Mouse (Mus musculus) forebrain, embryonic 14.5 days (tissue): ENCODE measurements around the gene Zfp978. TPM values are rescaled to one million over a fixed set of nuclear protein-coding genes. Genes with fewer than 3 reads are reported as not detected.
"Not testable (repeated sequence)": the region's sequence is repeated elsewhere in the genome, so short reads cannot be mapped to it uniquely, and the experiment has no call there.

Source experiments
- ATAC-seq: fragments of 200-750 bp; cut with Nextera tagmentation; 2 replicates; pipeline ENCODE4 v1.8.0; 2017; ENCODE audit warnings: mild to moderate bottlenecking, moderate library complexity
- DNase-seq: peaks from one replicate; pipeline ENCODE4 v3.0.0-alpha.2; 2015; ENCODE audit warnings: low spot score
- H3K27ac ChIP-seq: fragments of 300-500 bp; sonication (generic); 2 replicates; pipeline ENCODE4 v1.5.1; 2014; ENCODE audit warnings: low read depth, mild to moderate bottlenecking, control low read depth, low read length, moderate library complexity
- H3K27me3 ChIP-seq: fragments of 300-500 bp; sonication (generic); replicated peaks from 2 replicates; pipeline ENCODE4 v1.6.1; 2014; ENCODE audit warnings: low read length, control low read depth, mixed read lengths; ENCODE audit not compliant: control insufficient read depth, insufficient read depth
- H3K36me3 ChIP-seq: fragments of 300-500 bp; sonication (generic); 2 replicates; pipeline ENCODE4 v1.6.1; 2014; ENCODE audit warnings: low read length, control low read depth; ENCODE audit not compliant: control insufficient read depth, insufficient read depth
- H3K4me1 ChIP-seq: fragments of 300-500 bp; sonication (generic); 2 replicates; pipeline ENCODE4 v1.6.1; 2014; ENCODE audit warnings: antibody characterized with exemption, low read length, control low read depth; ENCODE audit not compliant: control insufficient read depth, insufficient read depth
- H3K4me2 ChIP-seq: fragments of 300-500 bp; sonication (generic); 2 replicates; pipeline ENCODE4 v1.6.1; 2014; ENCODE audit warnings: mild to moderate bottlenecking, control low read depth, low read length
- H3K4me3 ChIP-seq: fragments of 300-500 bp; sonication (generic); 2 replicates; pipeline ENCODE4 v1.5.1; 2014; ENCODE audit warnings: low read depth, low read length, control low read depth
- H3K9ac ChIP-seq: fragments of 300-500 bp; sonication (generic); 2 replicates; pipeline ENCODE4 v1.6.1; 2014; ENCODE audit warnings: mild to moderate bottlenecking, low read length, control low read depth, moderate library complexity
- H3K9me3 ChIP-seq: fragments of 300-500 bp; sonication (generic); replicated peaks from 2 replicates; pipeline ENCODE4 v1.6.1; 2016; ENCODE audit warnings: low read length, control low read depth, mixed read lengths; ENCODE audit not compliant: control insufficient read depth
- WGBS: fragments of 180-500 bp; shearing (Covaris S2); extraction: QIAGEN DNeasy Blood & Tissue Kit; methylation state at CpG from one replicate; pipeline ENCODE4 v1.1.7; 2014; 5-methylcytosine and 5-hydroxymethylcytosine counted together
- polyA plus RNA-seq: library from polyadenylated mRNA; unstranded; fragments of >200 nt; fragmentation: Nextera tagmentation; extraction: Ambion mirVana; gene quantifications from 2 replicates; pipeline ENCODE4 v1.2.1, GENCODE M21; 2014

The Zfp978 gene
- not detected in 2 replicates for polyA plus RNA-seq

DNA sequence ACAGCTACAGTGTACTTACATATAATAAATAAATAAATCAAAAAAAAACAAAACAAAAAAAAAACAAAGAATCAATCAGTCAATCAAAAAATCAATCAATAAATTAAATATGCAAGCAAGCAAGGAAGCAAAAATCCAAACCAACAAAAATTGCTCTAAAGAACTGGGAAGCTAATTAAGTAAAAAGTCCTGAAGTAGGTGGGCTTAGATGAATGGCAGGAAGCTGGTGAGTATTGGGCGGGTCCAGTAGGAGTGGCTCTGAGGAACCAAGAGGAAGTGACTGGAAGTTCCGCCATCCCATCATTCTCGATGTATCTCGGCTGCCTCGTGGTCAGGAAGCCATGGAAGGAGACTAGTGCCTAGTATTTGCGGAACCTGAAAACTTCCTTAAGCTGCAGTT lies at the start of gene Zfp978:
TSS of gene Zfp978 (plus strand) at position 301 of the 400 bp plus-strand sequence.
- not testable (repeated sequence) for DNase-seq, H3K4me1 ChIP-seq, H3K27me3 ChIP-seq, H3K9ac ChIP-seq, H3K4me3 ChIP-seq, H3K9me3 ChIP-seq, H3K4me2 ChIP-seq, ATAC-seq, H3K27ac ChIP-seq, H3K36me3 ChIP-seq
- WGBS: no CpG with 5 or more reads among the region's 6 CpGs

DNA sequence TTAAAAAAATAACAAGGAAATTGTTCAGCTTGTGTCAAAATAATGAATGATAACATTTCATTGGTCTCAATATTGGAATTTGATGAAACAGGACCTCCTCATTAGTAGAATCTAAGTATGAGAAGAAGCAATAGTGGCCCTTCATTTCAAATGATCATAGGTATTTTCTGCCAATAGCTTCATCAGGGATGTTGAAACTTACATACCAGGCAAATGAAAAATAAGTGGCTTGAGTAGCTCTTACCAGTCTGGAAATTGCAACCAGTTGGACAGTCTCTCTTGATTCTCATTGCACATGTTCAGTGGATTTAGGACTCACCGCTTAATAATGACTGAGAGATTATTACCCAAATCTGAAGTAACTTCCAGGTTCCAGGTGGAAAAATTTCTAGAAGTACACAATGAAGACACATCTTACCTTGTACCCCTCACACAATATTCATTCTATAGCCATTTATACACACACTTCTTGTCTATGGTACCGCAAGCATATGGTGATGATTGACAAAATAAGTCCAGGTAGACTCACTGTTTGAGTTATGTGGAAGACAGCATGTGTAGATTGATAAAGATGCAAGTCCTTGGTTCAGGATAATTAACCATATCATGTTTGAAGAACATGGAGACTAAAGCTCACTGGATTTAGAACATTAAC lies 25.9 kb upstream of the Zfp978 start:
- 91% methylated on average over 2 of the region's 2 CpGs for WGBS
- ATAC-seq: not testable (repeated sequence)
- peaks cover 53% of the 10 kb centered on the region for H3K9me3 ChIP-seq

GRCm38 (mm10) chr4:147335691-147336367 lies 25.3 kb upstream of the Zfp978 start:
- H3K9ac ChIP-seq, H3K4me1 ChIP-seq, DNase-seq, H3K4me3 ChIP-seq, H3K27ac ChIP-seq, H3K36me3 ChIP-seq, H3K27me3 ChIP-seq, ATAC-seq, H3K4me2 ChIP-seq: not testable (repeated sequence)
- WGBS: 45% methylated on average over 1 of the region's 1 CpGs
- H3K9me3 ChIP-seq: peaks cover 57% of the 10 kb centered on the region

More for the DNA sequence above, 25.9 kb upstream of the Zfp978 start:
- H3K27me3 ChIP-seq, H3K9ac ChIP-seq, H3K4me1 ChIP-seq, H3K27ac ChIP-seq, H3K36me3 ChIP-seq, H3K4me2 ChIP-seq, H3K4me3 ChIP-seq, DNase-seq: not testable (repeated sequence)

DNA sequence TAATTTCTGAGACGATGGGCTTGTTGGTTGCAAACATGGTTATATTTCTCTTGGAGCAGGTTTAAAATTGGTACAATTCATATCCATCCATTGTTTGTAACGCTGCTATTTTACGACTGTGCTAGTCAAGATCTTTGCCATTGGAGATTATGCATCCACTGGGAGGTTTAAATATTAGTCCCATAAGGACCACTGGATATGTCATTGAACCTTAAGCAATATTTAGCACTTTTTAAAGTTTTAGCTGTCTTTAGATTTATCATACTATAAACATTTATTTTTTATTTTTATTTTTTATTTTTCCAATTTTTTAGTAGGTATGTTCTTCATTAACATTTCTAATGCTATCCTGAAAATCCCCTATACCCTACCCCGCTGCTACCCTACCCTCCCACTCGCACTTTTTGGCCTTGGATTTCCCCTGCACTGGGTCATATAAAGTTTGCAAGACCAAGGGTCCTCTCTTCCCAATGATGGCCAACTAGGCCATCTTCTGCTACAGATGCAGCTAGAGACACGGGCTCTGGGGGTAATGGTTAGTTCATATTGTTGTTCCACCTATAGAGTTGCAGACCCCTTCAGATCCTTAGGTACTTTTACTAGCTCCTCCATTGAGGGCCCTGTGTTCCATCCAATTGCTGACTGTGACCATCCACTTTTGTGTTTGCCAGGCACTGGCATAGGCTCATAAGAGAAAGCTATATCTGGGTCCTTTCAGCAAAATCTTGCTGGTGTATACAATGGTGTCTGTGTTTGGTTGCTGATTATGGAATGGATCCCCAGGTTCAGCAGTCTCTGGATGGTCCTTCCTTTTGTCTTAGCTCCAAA lies 24.5 kb upstream of the Zfp978 start:
- H3K27me3 ChIP-seq, DNase-seq, H3K4me3 ChIP-seq, H3K36me3 ChIP-seq, H3K27ac ChIP-seq, ATAC-seq, H3K4me1 ChIP-seq, H3K9ac ChIP-seq, H3K4me2 ChIP-seq: not testable (repeated sequence)
- WGBS: 68% methylated on average over 6 of the region's 6 CpGs
- H3K9me3 ChIP-seq: peaks cover 57% of the 10 kb centered on the region

DNA sequence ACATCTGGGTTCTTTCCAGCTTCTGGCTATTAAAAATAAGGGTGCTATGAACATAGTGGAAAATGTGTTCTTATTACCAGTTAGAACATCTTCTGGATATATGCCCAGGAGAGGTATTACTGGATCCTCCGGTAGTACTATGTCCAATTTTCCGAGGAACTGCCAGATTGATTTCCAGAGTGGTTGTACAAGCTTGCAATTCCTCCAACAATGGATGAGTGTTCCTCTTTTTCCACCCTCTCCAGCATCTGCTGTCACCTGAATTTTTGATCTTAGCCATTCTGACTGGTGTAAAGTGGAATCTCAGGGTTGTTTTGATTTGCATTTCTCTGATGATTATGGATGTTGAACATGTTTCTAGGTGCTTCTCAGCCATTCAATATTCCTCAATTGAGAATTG lies 23.6 kb upstream of the Zfp978 start:
- H3K36me3 ChIP-seq, H3K9ac ChIP-seq, H3K4me3 ChIP-seq, ATAC-seq, DNase-seq, H3K27me3 ChIP-seq, H3K27ac ChIP-seq, H3K4me1 ChIP-seq, H3K4me2 ChIP-seq: not testable (repeated sequence)
- H3K9me3 ChIP-seq: peaks cover 57% of the 10 kb centered on the region
- WGBS: 91% methylated on average over 2 of the region's 2 CpGs

GRCm38 (mm10) chr4:147338032-147338610 lies 23.0 kb upstream of the Zfp978 start:
- ATAC-seq: no peak

DNA sequence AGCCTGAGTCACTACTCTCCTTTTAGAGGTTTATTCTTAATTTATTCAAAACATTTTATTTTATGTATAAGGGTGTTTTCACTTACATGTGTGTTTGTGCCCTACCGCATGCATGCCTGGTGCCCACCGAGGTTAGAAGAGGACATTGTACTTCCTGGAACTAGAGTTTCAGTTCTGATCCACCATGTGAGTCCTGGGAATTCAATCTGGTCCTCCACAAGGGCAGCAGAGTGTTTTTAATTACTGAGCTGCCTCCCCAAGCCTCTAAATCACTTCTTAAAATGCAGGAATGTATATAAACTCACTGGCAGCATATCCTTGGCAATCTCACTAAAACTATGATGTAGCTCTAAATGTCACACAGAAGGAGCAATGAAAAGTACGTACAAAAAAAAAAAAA lies 22.4 kb upstream of the Zfp978 start:
- not testable (repeated sequence) for ATAC-seq, DNase-seq, H3K4me2 ChIP-seq, H3K9ac ChIP-seq, H3K27me3 ChIP-seq, H3K36me3 ChIP-seq, H3K4me3 ChIP-seq, H3K27ac ChIP-seq, H3K4me1 ChIP-seq
- H3K9me3 ChIP-seq: peaks cover 64% of the 10 kb centered on the region
- WGBS: 80% methylated on average over 3 of the region's 3 CpGs

More at GRCm38 (mm10) chr4:147338032-147338610, 23.0 kb upstream of the Zfp978 start:
- Histone ChIP-seq H3K27me3 (no peaks in the 10 kb centered on the region), H3K4me1 (no peaks in the 10 kb centered on the region), H3K9me3 (peaks cover 58% of the 10 kb centered on the region), H3K27ac (no peak overlapping the region), H3K36me3 (no peaks in the 10 kb centered on the region), H3K4me2 (no peak overlapping the region), H3K9ac (no peak overlapping the region), H3K4me3 (no peak overlapping the region)
- 74% methylated on average over 5 of the region's 5 CpGs for WGBS
- no peak for DNase-seq

DNA sequence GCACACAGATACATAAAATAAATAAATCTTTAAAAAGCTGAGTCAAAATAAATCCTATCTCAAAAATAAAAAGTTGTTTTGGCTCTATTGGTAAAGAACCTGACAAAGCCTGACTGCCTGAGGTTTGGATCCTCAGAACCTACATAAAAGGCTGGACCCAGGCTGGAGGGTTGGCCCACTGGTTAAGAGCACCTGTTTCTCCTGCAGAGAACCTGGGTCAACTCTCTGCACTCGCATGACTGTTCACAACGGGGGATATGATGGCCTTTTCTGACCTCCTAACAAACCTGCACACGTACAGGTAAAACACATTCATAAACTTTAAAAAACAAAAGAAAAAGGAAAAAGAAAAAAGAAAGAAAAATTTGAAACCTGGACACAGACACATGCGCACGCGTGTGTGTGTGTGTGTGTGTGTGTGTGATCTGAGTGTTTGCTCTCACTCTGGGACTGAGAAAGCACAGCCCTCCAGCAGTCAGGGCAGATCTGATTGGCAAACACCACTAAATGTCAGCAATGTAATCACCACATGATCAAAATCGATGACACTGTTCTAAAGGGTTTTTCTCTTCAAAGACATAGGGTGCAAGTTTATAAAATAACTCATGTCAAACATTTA lies 21.4 kb upstream of the Zfp978 start:
- H3K9ac ChIP-seq, DNase-seq, H3K4me3 ChIP-seq, ATAC-seq, H3K4me1 ChIP-seq, H3K27me3 ChIP-seq, H3K4me2 ChIP-seq, H3K27ac ChIP-seq, H3K36me3 ChIP-seq: not testable (repeated sequence)
- H3K9me3 ChIP-seq: peaks cover 62% of the 10 kb centered on the region
- WGBS: 70% methylated on average over 7 of the region's 7 CpGs
